Mouse (Mus musculus): ENCODE results near the gene Folh1. TPM values are rescaled to one million over a fixed set of nuclear protein-coding genes. Genes with fewer than 3 reads are reported as not detected.
"Not testable (repeated sequence)": the region's sequence is repeated elsewhere in the genome, so short reads cannot be mapped to it uniquely, and the experiment has no call there.

Folh1 gene
- total and polyA plus RNA-seq, 3 experiments = not detected

DNA sequence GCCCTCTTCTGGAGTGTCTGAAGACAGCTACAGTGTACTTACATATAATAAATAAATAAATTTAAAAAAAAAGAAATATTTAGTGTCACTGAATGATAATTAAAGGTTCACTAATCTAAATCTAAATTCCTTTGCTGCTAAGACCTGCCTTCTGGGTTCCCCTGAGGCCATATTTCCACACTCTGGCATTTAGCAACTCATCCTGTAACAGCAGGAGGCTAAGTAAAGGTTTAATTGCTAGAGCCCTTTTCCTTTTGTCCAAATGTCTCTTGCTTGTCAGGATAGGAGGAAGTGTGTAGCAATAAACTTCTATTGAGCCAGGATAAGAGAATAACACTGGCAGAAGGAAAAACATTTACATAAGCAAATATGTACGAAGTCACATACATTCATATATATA is 40.7 kb upstream of the Folh1 start:
- H3K9ac ChIP-seq (ENCODE audit: control insufficient read depth, low read depth, low read length, poor library complexity, severe bottlenecking) = no peak overlapping the region
- H3K79me2 ChIP-seq (ENCODE audit: control insufficient read depth, insufficient read depth, low read length, poor library complexity) = no peaks in the 10 kb centered on the region
- H3K9me3 ChIP-seq (replicated peaks; ENCODE audit: insufficient read depth, low read length) = no peaks in the 10 kb centered on the region
- H3K27me3 ChIP-seq (ENCODE audit: control insufficient read depth in 1 of 2, insufficient read depth in 2 of 2, low read length in 2 of 2) = no peaks in the 10 kb centered on the region
- TF ChIP-seq NELFE (IDR thresholded peaks at IDR 0.05; ENCODE audit: low read depth, low read length) (no peak), POLR2A (IDR thresholded peaks at IDR 0.05; ENCODE audit: control insufficient read depth in 1 of 2, insufficient read depth in 1 of 2, low read depth in 1 of 2, low read length in 2 of 2, poor library complexity in 1 of 2) (no peak), ZNF384 (IDR thresholded peaks at IDR 0.05; ENCODE audit: low read depth, low read length) (no peak), ZC3H11A (IDR thresholded peaks at IDR 0.05; ENCODE audit: low read depth, low read length) (no peak), JUND (IDR thresholded peaks at IDR 0.05; ENCODE audit: low read depth, low read length) (no peak), RCOR1 (IDR thresholded peaks at IDR 0.05; ENCODE audit: low read depth, low read length) (no peak), RAD21 (IDR thresholded peaks at IDR 0.05; ENCODE audit: low read depth, low read length) (no peak), EP300 (IDR thresholded peaks at IDR 0.05; ENCODE audit: low read depth in 1 of 2, low read length in 2 of 2) (no peak), ELF1 (IDR thresholded peaks at IDR 0.05; ENCODE audit: low read depth, low read length) (no peak), MAZ (IDR thresholded peaks at IDR 0.05; ENCODE audit: low read depth, low read length) (no peak), TCF12 (IDR thresholded peaks at IDR 0.05; ENCODE audit: low read depth, low read length) (no peak), SIN3A (IDR thresholded peaks at IDR 0.05; ENCODE audit: low read length) (no peak), SMC3 (IDR thresholded peaks at IDR 0.05; ENCODE audit: low read depth, low read length) (no peak), USF1 (IDR thresholded peaks at IDR 0.05; ENCODE audit: low read depth, low read length) (no peak), KAT2A (conservative IDR thresholded peaks at IDR 0.05; ENCODE audit: low read depth, low read length) (no peak), ZMIZ1 (IDR thresholded peaks at IDR 0.05; ENCODE audit: low read depth, low read length) (no peak), MAX (IDR thresholded peaks at IDR 0.05; ENCODE audit: low read length) (no peak), ETS1 (IDR thresholded peaks at IDR 0.05; ENCODE audit: low read depth, low read length) (no peak), CHD2 (IDR thresholded peaks at IDR 0.05; ENCODE audit: low read length) (no peak)
- H3K27ac ChIP-seq (ENCODE audit: control insufficient read depth, low read depth, low read length) = no peak overlapping the region
- no peaks in the 10 kb centered on the region for H3K36me3 ChIP-seq (ENCODE audit: control insufficient read depth in 1 of 2, insufficient read depth in 2 of 2, low read length in 2 of 2)
- H3K4me3 ChIP-seq (ENCODE audit: control insufficient read depth in 1 of 2, insufficient read depth in 1 of 2, low read depth in 2 of 2, low read length in 2 of 2) = no peak overlapping the region
- H3K4me1 ChIP-seq (ENCODE audit: control insufficient read depth in 1 of 2, insufficient read depth in 2 of 2, low read length in 2 of 2) = no peaks in the 10 kb centered on the region
- DNase-seq (ENCODE audit: low read depth, low spot score) = no peak

- not testable (repeated sequence) for H3K36me3 ChIP-seq (ENCODE audit: control insufficient read depth in 1 of 2, insufficient read depth in 2 of 2, low read length in 2 of 2); H3K27ac ChIP-seq (ENCODE audit: control insufficient read depth, low read depth, low read length); H3K9me3 ChIP-seq (replicated peaks; ENCODE audit: insufficient read depth, low read length); H3K79me2 ChIP-seq (ENCODE audit: control insufficient read depth, insufficient read depth, low read length, poor library complexity); H3K27me3 ChIP-seq (ENCODE audit: control insufficient read depth in 1 of 2, insufficient read depth in 2 of 2, low read length in 2 of 2); DNase-seq (ENCODE audit: low read depth, low spot score); H3K9ac ChIP-seq (ENCODE audit: control insufficient read depth, low read depth, low read length, poor library complexity, severe bottlenecking); H3K4me1 ChIP-seq (ENCODE audit: control insufficient read depth in 1 of 2, insufficient read depth in 2 of 2, low read length in 2 of 2); H3K4me3 ChIP-seq (ENCODE audit: control insufficient read depth in 1 of 2, insufficient read depth in 1 of 2, low read depth in 2 of 2, low read length in 2 of 2)
Measured at GRCm38 (mm10) chr7:86815716-86816115, 40.0 kb upstream of the Folh1 start.

- H3K9me3 ChIP-seq (replicated peaks; ENCODE audit: insufficient read depth, low read length); H3K9ac ChIP-seq (ENCODE audit: control insufficient read depth, low read depth, low read length, poor library complexity, severe bottlenecking); H3K4me3 ChIP-seq (ENCODE audit: control insufficient read depth in 1 of 2, insufficient read depth in 1 of 2, low read depth in 2 of 2, low read length in 2 of 2); DNase-seq (ENCODE audit: low read depth, low spot score); H3K27ac ChIP-seq (ENCODE audit: control insufficient read depth, low read depth, low read length); H3K4me1 ChIP-seq (ENCODE audit: control insufficient read depth in 1 of 2, insufficient read depth in 2 of 2, low read length in 2 of 2); H3K27me3 ChIP-seq (ENCODE audit: control insufficient read depth in 1 of 2, insufficient read depth in 2 of 2, low read length in 2 of 2); H3K36me3 ChIP-seq (ENCODE audit: control insufficient read depth in 1 of 2, insufficient read depth in 2 of 2, low read length in 2 of 2); H3K79me2 ChIP-seq (ENCODE audit: control insufficient read depth, insufficient read depth, low read length, poor library complexity): not testable (repeated sequence)
Measured at GRCm38 (mm10) chr7:86815241-86815640, 39.5 kb upstream of the Folh1 start.
